Mouse (Mus musculus) retina, adult 2 months (tissue): Measurements from ENCODE around the gene Tgm5.
A peak's percentile ranks its signal among the peaks of the same experiment; 100 is the strongest.
"Not testable (repeated sequence)": the region's sequence is repeated elsewhere in the genome, so short reads cannot be mapped to it uniquely, and the experiment has no call there.

ENCODE experiments used
- DNase-seq: peaks from one replicate; pipeline ENCODE4 v3.0.0-alpha.2; 2012; ENCODE audit warnings: low read depth, low spot score

Gene Tgm5

DNA sequence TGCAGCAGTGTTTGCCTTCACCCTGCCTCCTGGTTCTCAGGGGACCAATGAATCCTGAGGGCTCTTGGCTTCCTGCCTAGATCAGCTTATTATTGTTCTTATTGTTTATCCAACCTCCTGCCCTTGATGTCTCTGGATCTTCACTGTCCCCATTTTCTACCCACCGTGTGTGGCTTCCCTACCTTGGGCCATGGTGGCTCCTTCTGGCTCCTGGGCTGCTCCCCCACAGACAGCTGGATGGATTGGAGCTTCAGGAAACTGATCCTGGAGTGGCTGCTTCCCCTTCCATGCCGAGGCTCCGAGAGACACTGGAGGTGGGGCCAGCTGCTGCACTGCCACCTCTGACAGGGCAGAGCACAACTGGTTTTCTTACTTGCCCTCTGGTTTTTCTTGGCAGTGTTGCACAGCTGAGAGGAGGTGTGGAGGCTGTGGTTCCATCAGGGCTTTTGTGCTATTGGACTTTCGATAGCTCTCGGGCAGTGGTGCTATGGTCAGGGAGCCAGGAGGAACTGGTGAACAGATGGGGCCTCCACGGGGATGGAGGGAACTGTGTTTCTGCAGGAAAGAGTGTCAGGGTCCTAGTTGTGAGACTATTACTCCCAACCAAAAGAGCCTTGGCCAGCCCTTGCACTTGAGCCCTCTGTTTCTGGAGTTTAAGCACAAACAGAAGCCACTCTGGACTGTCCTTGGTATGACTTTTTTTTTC is at the start of gene Tgm5:
TSS of gene Tgm5 (minus strand) at position 362 of the 706 bp plus-strand sequence.
- no peak for DNase-seq

DNA sequence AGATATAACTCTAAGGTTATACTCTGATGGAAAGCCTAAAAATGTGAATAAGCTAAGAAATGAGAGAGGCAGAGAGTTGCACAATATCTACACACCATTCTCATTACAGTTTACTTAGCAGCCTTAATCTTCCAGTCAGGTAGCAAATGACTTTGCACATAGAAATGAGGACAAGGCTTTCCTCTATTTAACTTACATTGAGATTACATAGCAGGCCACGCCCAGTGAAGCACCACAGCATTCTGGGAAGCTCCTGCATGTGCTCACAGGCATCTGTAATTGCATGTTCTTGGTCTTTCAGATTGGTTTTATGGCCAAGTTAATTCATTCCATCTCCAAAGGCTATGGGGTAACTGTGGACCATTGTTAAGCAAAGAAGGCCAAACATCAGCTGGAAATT is 47.2 kb upstream of the Tgm5 start:
- no peak for DNase-seq

DNA sequence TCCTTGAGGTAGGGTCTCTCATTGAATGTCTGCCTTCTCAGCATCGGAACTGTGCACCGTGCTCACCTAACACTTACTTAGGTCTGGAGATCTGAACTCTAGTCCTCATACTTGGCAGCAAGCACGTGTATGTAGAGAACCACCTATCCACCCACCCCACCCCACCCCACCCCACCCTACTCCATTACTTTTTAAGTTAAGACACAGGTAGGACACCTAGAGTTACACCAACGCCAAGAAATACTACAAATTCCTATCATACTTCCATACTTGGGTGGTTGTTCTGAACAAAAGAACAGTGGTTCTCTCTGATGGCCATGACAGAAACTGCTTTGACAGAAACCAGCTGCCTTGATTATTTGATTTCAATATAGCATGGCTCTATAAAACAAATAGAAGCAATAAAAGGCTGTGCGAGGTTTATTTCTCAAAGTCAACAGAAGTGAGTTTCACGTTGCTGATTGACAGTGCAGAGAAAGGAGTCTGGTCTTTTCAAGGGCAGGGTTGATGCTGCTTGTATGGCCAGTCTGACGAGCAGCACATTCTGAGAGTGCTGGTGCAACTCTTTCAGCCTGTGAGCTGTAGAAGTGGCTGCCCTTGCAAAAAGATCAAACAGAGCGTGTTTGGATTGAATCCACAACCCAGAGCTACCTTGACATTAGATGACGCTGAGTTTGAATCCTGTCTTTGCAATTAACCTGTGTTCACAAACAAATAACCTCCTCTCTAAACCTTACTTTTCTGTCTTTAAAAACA is 43.4 kb upstream of the Tgm5 start:
- no peak for DNase-seq

GRCm38 (mm10) chr2:121127536-121127935 is 41.9 kb upstream of the Tgm5 start:
- no peak for DNase-seq

GRCm38 (mm10) chr2:121126302-121126701 is 40.7 kb upstream of the Tgm5 start:
- not testable (repeated sequence) for DNase-seq

DNA sequence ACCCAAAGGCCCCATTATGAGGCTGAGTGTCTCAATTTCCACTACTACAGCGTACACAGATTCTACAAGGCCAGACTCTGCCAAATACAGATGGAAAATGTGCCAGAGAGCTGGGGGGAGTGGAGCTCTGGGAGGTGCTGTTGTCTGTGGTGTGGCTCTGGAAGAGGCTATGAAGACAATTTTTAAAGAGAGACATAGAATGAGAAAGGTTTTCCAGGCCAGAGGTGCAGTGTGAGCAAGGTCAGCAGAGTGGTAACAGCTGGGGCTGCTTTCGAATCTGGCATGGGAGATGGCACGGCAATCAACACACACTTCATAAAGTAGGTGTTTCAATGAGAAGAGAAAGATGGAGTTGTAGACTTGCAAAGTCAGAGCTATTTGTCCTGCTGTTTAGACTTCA is 33.6 kb upstream of the Tgm5 start:
- DNase-seq = no peak

DNA sequence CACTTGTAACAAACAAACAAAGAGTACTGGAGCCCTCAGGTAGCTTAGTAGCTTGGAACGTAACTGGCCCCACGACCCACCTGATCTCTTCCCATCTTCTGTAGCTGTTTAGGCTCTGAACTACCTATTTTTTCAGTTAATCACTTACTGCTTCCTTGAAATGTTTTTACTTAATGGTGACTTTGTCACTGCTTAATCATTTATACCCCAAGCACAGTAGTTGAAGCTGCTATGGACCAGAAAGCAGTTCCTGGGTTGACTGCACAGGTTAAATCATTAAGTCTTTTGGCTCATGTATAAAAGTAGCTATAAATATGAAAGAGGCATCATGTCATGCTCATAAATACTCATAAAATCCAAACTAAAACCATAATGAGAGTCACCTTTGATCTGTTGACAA is 29.8 kb upstream of the Tgm5 start:
- DNase-seq = no peak

GRCm38 (mm10) chr2:121109695-121110094 is 24.1 kb upstream of the Tgm5 start, which contains the start of gene Tgm7:
Gene Tgm7 (minus strand): TSS chr2:121109795.
- no peak for DNase-seq

DNA sequence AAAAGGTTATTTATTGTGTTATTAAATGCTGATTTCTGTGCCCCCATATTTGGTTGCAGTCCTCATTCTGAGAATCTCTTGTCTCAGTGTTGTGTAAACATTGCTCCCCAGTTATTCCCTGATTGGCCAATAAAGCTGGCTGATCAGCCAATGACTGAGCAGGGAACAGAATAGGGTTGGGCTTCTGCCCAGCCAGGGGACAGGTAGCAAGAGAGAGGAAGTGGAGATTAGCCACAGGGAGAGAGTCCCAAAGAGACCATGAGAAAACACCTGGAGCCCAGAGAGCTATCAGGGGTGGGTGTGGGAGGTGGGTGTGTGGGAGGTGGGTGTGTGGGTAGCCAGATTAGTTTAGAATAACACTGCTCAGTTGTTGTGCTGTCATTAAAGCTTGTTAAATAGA is 20.3 kb upstream of the Tgm5 start:
- DNase-seq = no peak

- DNase-seq = peak; percentile 78
Observed at GRCm38 (mm10) chr2:121102051-121102450, 16.4 kb upstream of the Tgm5 start.

- no peak for DNase-seq
Observed at GRCm38 (mm10) chr2:121089751-121090150, 4.1 kb upstream of the Tgm5 start.

GRCm38 (mm10) chr2:121088507-121088906 is 2.9 kb upstream of the Tgm5 start:
- DNase-seq = no peak

- DNase-seq = no peak
Observed at GRCm38 (mm10) chr2:121082626-121083025, 3.0 kb downstream of the Tgm5 start.

DNA sequence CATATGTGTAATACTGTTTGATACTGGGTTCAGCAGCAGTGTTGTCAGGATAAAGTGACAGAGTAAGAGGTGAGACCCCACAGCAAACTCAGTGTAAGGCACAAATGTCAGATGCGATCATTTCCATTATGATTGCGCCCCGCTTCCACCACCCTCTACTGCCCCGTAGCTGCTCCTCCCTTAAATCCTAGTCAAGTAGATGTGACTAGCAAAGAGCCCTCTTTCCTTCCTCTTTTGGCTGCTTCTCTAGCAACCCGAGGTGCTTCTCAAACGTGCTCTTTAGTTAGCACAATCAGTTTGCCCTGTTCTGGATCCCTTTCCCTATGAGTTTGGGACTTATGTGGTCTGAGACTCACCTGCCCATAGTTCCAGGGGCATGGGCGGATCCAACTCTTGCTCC is 10.9 kb downstream of the Tgm5 start:
- no peak for DNase-seq

DNA sequence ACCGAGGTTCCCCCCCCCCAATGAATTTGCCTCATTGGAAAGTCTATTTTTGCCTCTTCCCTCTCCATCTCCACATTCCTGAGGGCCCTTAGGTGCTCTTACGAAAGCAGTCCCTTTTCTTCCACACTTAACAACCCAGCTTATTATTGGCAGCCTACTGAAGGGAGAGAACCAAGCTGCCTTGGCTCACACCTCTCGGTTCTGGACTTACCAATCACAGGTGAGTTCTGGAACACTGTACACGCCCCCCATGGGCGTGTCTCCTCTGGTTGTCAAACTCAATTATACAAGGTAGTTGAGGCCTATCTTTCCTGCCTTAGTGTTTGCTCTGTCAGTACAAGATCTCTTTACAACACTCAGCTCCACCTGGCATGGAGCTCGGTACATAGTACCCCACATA is 13.8 kb downstream of the Tgm5 start:
- DNase-seq = no peak

DNA sequence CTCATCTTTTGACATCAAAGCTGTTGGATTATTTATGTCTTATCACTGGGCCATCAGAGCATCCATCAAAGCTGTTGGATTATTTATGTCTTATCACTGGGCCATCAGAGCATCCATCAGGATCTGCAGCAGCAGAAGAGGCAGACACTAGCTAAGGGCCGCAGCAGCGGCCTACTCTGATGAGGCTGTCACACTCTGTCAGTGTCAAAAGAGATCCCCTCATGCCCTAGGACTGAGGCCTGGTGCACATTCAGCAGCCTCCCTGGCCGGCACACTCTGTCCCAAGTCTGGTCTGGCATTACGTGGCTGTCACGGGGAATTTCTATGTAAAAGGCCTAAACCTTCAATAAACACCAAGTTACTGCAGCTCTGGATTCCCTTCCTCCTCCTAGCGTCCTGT is 16.1 kb downstream of the Tgm5 start:
- DNase-seq = no peak

DNA sequence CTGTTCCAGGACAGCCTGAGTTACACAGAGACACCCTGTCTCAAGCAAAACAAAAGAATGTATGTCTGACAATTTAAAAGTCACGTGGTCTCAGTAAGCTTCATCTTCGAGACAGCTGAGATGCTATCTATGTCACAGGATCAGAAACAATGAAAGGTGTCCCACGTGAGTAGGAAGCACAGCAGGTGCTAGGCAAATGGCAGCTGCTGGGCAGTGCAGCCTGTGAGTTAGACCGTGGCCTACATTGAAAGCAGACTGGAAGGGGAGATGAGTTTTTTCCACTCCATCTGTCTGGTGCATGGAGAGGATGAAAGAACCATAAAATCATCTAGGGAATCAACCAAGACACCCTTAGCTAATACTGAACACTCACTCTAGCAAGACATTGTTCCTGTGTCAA is 18.5 kb downstream of the Tgm5 start:
- no peak for DNase-seq

GRCm38 (mm10) chr2:121061315-121061714 is 24.3 kb downstream of the Tgm5 start:
- no peak for DNase-seq

- no peak for DNase-seq
Observed at GRCm38 (mm10) chr2:121057997-121058396, 27.6 kb downstream of the Tgm5 start.

- DNase-seq = no peak
Observed at GRCm38 (mm10) chr2:121055915-121056314, 29.7 kb downstream of the Tgm5 start.

DNA sequence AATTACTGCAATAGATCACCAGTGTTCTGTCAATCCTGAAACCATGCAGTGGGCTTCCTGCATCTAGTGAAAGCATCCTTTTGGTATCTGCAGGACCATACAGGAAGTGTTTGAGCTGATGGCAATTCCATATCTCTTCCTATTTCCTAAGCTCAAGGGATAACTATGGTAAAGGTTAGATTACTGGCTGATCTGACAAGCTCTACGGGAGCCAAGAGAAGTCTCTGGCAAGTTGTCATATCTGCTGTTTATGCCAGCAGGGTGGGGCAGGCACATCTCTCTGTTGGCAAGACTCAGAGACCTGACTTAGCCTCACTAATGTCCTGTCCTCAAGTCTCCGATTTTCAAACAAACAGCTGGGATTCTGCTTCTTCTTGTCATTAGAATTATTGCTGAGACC is 31.6 kb downstream of the Tgm5 start:
- DNase-seq = no peak

- no peak for DNase-seq
Observed at GRCm38 (mm10) chr2:121052176-121052575, 33.5 kb downstream of the Tgm5 start.

DNA sequence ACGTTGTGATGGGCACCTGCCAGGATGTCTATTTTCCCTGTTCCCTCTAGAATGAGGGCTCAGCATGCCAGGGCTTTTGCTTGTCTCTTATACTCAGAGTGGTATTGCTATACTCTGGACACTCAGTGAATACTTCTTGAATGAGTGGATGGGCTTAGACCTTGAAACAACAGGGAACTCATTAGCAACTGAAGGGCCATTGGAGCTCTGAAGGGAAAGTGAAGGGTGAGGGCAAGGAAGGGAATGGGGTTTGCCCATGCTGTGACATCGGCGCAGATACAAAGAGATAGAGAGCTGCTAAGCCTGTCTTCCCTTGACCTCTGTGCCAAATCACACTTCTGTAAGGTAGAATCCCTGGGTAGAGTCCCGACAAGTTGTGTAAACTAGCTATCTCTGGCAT is 40.0 kb downstream of the Tgm5 start:
- no peak for DNase-seq
